ENCODE assay signal across 20 mouse cellular contexts in the genomic region with DNA sequence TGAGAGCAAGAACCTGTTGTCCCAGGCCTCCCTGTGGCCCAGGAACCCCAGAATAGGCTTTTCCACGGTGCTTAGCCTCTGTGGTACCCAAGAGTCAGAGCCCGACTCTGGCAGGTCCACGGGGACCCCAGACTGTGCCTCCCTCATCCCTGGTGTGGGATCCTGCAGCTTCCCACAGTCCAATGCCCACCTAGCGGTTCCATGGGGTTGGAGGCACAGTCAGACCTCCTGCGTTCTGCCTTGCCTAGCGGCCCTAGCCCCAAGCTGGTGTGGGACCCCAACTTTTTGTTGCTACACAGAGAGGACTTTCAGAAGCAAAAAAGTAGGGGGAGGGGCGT.
DNase-seq lines count a peak whose midpoint lies in the region; ATAC-seq lines count a peak whose summit lies in the region.
"Had no signal": no experiment of that assay in that cellular context is flagged by ENCODE, and none has a peak within 500 bp of the region (broad histone marks: within the 10 kb centered on the region; RNA-seq: fewer than 3 reads in every experiment).

No protein-coding gene starts in this region.

- no peak overlapping the region for H3K4me2 ChIP-seq in hindbrain, embryonic 13.5 days
- no peak overlapping the region for H3K4me2 ChIP-seq in midbrain, embryonic 15.5 days
- H3K4me2 ChIP-seq in midbrain, embryonic 16.5 days (ENCODE audit: low read length) = no peak overlapping the region
- H3K4me2 ChIP-seq in hindbrain, embryonic 16.5 days (ENCODE audit: low read length) = no peak overlapping the region
- H3K4me2 ChIP-seq: forebrain, embryonic 13.5 days; heart, embryonic 12.5 days; intestine, embryonic 15.5 days; liver, embryonic 12.5 days; stomach, embryonic 15.5 days had no signal

- H3K9me3 ChIP-seq in hindbrain, embryonic 10.5 days = no peaks in the 10 kb centered on the region
- no peaks in the 10 kb centered on the region for H3K9me3 ChIP-seq in hindbrain, embryonic 13.5 days
- no peaks in the 10 kb centered on the region for H3K9me3 ChIP-seq in midbrain, embryonic 15.5 days
- H3K9me3 ChIP-seq in midbrain, embryonic 16.5 days (replicated peaks; ENCODE audit: control insufficient read depth, low read length, poor library complexity, severe bottlenecking) = no peaks in the 10 kb centered on the region
- H3K9me3 ChIP-seq in hindbrain, embryonic 16.5 days (ENCODE audit: control insufficient read depth, low read length) = no peaks in the 10 kb centered on the region
- H3K9me3 ChIP-seq in limb, embryonic 10.5 days (replicated peaks) = no peaks in the 10 kb centered on the region
- H3K9me3 ChIP-seq: forebrain, embryonic 13.5 days; heart, embryonic 12.5 days; intestine, embryonic 15.5 days; liver, embryonic 12.5 days; stomach, embryonic 15.5 days had no signal

- no peaks in the 10 kb centered on the region for H3K36me3 ChIP-seq in hindbrain, embryonic 10.5 days
- no peaks in the 10 kb centered on the region for H3K36me3 ChIP-seq in hindbrain, embryonic 13.5 days
- no peaks in the 10 kb centered on the region for H3K36me3 ChIP-seq in midbrain, embryonic 15.5 days (replicated peaks)
- H3K36me3 ChIP-seq in midbrain, embryonic 16.5 days (ENCODE audit: control insufficient read depth, insufficient read depth, low read length) = no peaks in the 10 kb centered on the region
- no peaks in the 10 kb centered on the region for H3K36me3 ChIP-seq in hindbrain, embryonic 16.5 days (ENCODE audit: control insufficient read depth, insufficient read depth, low read length)
- H3K36me3 ChIP-seq in limb, embryonic 10.5 days = no peaks in the 10 kb centered on the region
- H3K36me3 ChIP-seq: heart, embryonic 12.5 days; intestine, embryonic 15.5 days; liver, embryonic 12.5 days; stomach, embryonic 15.5 days had no signal

- no peak overlapping the region for H3K4me3 ChIP-seq in hindbrain, embryonic 10.5 days
- no peak overlapping the region for H3K4me3 ChIP-seq in hindbrain, embryonic 13.5 days
- no peak overlapping the region for H3K4me3 ChIP-seq in midbrain, embryonic 15.5 days
- no peak overlapping the region for H3K4me3 ChIP-seq in midbrain, embryonic 16.5 days (ENCODE audit: low read depth, low read length)
- no peak overlapping the region for H3K4me3 ChIP-seq in hindbrain, embryonic 16.5 days (ENCODE audit: low read length)
- no peak overlapping the region for H3K4me3 ChIP-seq in limb, embryonic 10.5 days
- H3K4me3 ChIP-seq: erythroblast, embryonic 14.5 days; forebrain, embryonic 13.5 days; heart, adult 2 months; heart, embryonic 12.5 days; intestine, embryonic 15.5 days; liver, embryonic 12.5 days; stomach, embryonic 15.5 days had no signal

- H3K9ac ChIP-seq in hindbrain, embryonic 13.5 days = no peak overlapping the region
- H3K9ac ChIP-seq in midbrain, embryonic 15.5 days = no peak overlapping the region
- H3K9ac ChIP-seq in midbrain, embryonic 16.5 days (ENCODE audit: low read depth, low read length) = no peak overlapping the region
- H3K9ac ChIP-seq in hindbrain, embryonic 16.5 days (ENCODE audit: low read depth, low read length) = no peak overlapping the region
- H3K9ac ChIP-seq: forebrain, embryonic 13.5 days; heart, embryonic 12.5 days; intestine, embryonic 15.5 days; liver, embryonic 12.5 days; liver, postnatal 0 days; stomach, embryonic 15.5 days had no signal

- DNase-seq in hindbrain, embryonic 10.5 days (ENCODE audit: low spot score) = no peak
- DNase-seq in limb, embryonic 10.5 days (ENCODE audit: low spot score) = no peak
- DNase-seq: adrenal gland, postnatal 25 days; B cell, adult 2 months; heart, adult 2 months; kidney, adult 2 months; kidney, postnatal 4 days; liver, postnatal 0 days; lung, postnatal 36 days had no signal

- H3K27ac ChIP-seq in hindbrain, embryonic 10.5 days = peak overlapping the region; percentile 40; the same call in 1 of the 2 replicates
- H3K27ac ChIP-seq in hindbrain, embryonic 13.5 days = no peak overlapping the region
- H3K27ac ChIP-seq in midbrain, embryonic 15.5 days = no peak overlapping the region
- no peak overlapping the region for H3K27ac ChIP-seq in midbrain, embryonic 16.5 days (ENCODE audit: low read length)
- H3K27ac ChIP-seq in hindbrain, embryonic 16.5 days (ENCODE audit: low read depth, low read length) = no peak overlapping the region
- H3K27ac ChIP-seq in limb, embryonic 10.5 days = no peak overlapping the region
- H3K27ac ChIP-seq: forebrain, embryonic 13.5 days; heart, adult 2 months; intestine, embryonic 15.5 days; kidney, postnatal 0 days; liver, embryonic 12.5 days; stomach, embryonic 15.5 days had no signal

- H3K4me1 ChIP-seq in hindbrain, embryonic 10.5 days (replicated peaks) = 0 out of 2 replicates have a peak, but pooled peaks cover 9% of the 10 kb centered on the region
- 0 out of 2 replicates have a peak, but pooled peaks cover 4% of the 10 kb centered on the region for H3K4me1 ChIP-seq in hindbrain, embryonic 13.5 days (replicated peaks)
- no peaks in the 10 kb centered on the region for H3K4me1 ChIP-seq in midbrain, embryonic 15.5 days
- no peaks in the 10 kb centered on the region for H3K4me1 ChIP-seq in midbrain, embryonic 16.5 days (ENCODE audit: control insufficient read depth, insufficient read depth, low read length)
- H3K4me1 ChIP-seq in hindbrain, embryonic 16.5 days (ENCODE audit: control insufficient read depth, insufficient read depth, low read depth, low read length) = no peaks in the 10 kb centered on the region
- H3K4me1 ChIP-seq in limb, embryonic 10.5 days = no peaks in the 10 kb centered on the region
- H3K4me1 ChIP-seq: forebrain, embryonic 13.5 days; heart, embryonic 12.5 days; intestine, embryonic 15.5 days; liver, embryonic 12.5 days; stomach, embryonic 15.5 days had no signal

- H3K27me3 ChIP-seq in hindbrain, embryonic 10.5 days (ENCODE audit: insufficient read depth, poor library complexity, severe bottlenecking) = no peaks in the 10 kb centered on the region
- H3K27me3 ChIP-seq in hindbrain, embryonic 13.5 days = no peaks in the 10 kb centered on the region
- no peaks in the 10 kb centered on the region for H3K27me3 ChIP-seq in midbrain, embryonic 15.5 days (replicated peaks)
- no peaks in the 10 kb centered on the region for H3K27me3 ChIP-seq in midbrain, embryonic 16.5 days (ENCODE audit: control insufficient read depth, insufficient read depth, low read depth, low read length)
- H3K27me3 ChIP-seq in hindbrain, embryonic 16.5 days (replicated peaks; ENCODE audit: control insufficient read depth, insufficient read depth, low read length) = no peaks in the 10 kb centered on the region
- H3K27me3 ChIP-seq in limb, embryonic 10.5 days (ENCODE audit: low read depth, poor library complexity, severe bottlenecking) = no peaks in the 10 kb centered on the region
- H3K27me3 ChIP-seq: forebrain, embryonic 13.5 days; heart, embryonic 12.5 days; intestine, embryonic 15.5 days; liver, embryonic 12.5 days; stomach, embryonic 15.5 days had no signal

- ATAC-seq in hindbrain, embryonic 13.5 days (ENCODE audit: low FRiP score) = no peak; the same call in 1 of the 2 replicates
- ATAC-seq in midbrain, embryonic 15.5 days (replicated peaks) = 0 out of 2 replicates have a peak, but pooled peaks have one; percentile 17
- no peak; the same call in 1 of the 2 replicates for ATAC-seq in midbrain, embryonic 16.5 days
- 0 out of 2 replicates have a peak, but pooled peaks have one; percentile 17 for ATAC-seq in hindbrain, embryonic 16.5 days
- ATAC-seq: intestine, embryonic 15.5 days; liver, embryonic 12.5 days; liver, postnatal 0 days had no signal

- 62% methylated on average over 7 of the region's 7 CpGs for WGBS in hindbrain, embryonic 10.5 days
- WGBS in hindbrain, embryonic 13.5 days = 64% methylated on average over 7 of the region's 7 CpGs
- 66% methylated on average over 7 of the region's 7 CpGs for WGBS in midbrain, embryonic 15.5 days
- 65% methylated on average over 7 of the region's 7 CpGs for WGBS in midbrain, embryonic 16.5 days
- WGBS in hindbrain, embryonic 16.5 days = 62% methylated on average over 7 of the region's 7 CpGs
- WGBS in limb, embryonic 10.5 days = 81% methylated on average over 6 of the region's 7 CpGs

Comparison
In these comparisons a context has a peak if more than half of its experiments do, and no peak if none do; other contexts are left out.
1. ATAC-seq: peak in midbrain, embryonic 15.5 days (single experiment) and hindbrain, embryonic 16.5 days (single experiment); none in hindbrain, embryonic 13.5 days (single experiment) and midbrain, embryonic 16.5 days (single experiment).